Mouse (Mus musculus): ENCODE results near the gene Coq9.

- TF ChIP-seq CTCF (IDR thresholded peaks at IDR 0.05; ENCODE audit: control insufficient read depth, insufficient read depth, low read length) (no peak), POLR2A (IDR thresholded peaks at IDR 0.05; ENCODE audit: borderline replicate concordance, control insufficient read depth, low read depth, low read length) (no peak)
These were observed 26.5 kb upstream of the Coq9 start for GRCm38 (mm10) chr8:94811654-94812053.

All from bone marrow, adult 2 months (tissue).